ENCODE assay signal across 16 mouse cellular contexts in the genomic region with DNA sequence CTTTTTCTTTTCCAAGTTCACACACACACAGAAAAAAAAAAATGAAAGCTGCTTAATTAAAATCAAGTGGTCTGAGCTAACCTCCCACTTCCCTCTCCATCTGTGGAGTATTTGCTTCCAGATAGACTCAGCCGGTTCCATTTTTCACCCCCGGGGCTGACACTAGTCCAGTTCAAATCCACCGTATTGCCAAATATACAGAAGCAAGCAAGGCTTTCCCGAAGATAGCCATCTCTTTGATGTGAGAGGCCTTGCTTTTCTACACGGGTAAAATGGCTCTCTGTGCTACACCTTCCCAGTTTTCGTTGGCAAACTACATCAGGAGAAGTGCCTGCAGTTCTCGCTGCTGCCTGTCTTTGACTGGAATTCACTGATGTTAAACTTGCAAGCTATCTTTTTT.
DNase-seq lines count a peak whose midpoint lies in the region; ATAC-seq and TF ChIP-seq lines count a peak whose summit lies in the region.
"Had no signal": no experiment of that assay in that cellular context is flagged by ENCODE, and none has a peak within 500 bp of the region (broad histone marks: within the 10 kb centered on the region; RNA-seq: fewer than 3 reads in every experiment).

No protein-coding gene starts in this region.

- no peaks in the 10 kb centered on the region for H3K27me3 ChIP-seq in hindbrain, embryonic 15.5 days
- no peaks in the 10 kb centered on the region for H3K27me3 ChIP-seq in hindbrain, embryonic 14.5 days (ENCODE audit: control insufficient read depth, insufficient read depth, low read length)
- H3K27me3 ChIP-seq in midbrain, postnatal 0 days (ENCODE audit: insufficient read depth, low read length): no peaks in the 10 kb centered on the region
- no peaks in the 10 kb centered on the region for H3K27me3 ChIP-seq in midbrain, embryonic 15.5 days (replicated peaks)
- H3K27me3 ChIP-seq: embryonic facial prominence, embryonic 12.5 days; heart, embryonic 13.5 days; hindbrain, embryonic 12.5 days; neural tube, embryonic 15.5 days had no signal

- H3K4me3 ChIP-seq in hindbrain, embryonic 15.5 days: no peak overlapping the region
- H3K4me3 ChIP-seq in hindbrain, embryonic 14.5 days (replicated peaks; ENCODE audit: low read length): no peak overlapping the region
- H3K4me3 ChIP-seq in midbrain, postnatal 0 days (ENCODE audit: low read depth, low read length): no peak overlapping the region
- H3K4me3 ChIP-seq in midbrain, embryonic 15.5 days: no peak overlapping the region
- H3K4me3 ChIP-seq: embryonic facial prominence, embryonic 12.5 days; heart, embryonic 13.5 days; hindbrain, embryonic 12.5 days; neural tube, embryonic 15.5 days had no signal

- WGBS in hindbrain, embryonic 15.5 days: 76% methylated on average over 7 of the region's 7 CpGs
- 79% methylated on average over 7 of the region's 7 CpGs for WGBS in hindbrain, embryonic 14.5 days
- WGBS in midbrain, postnatal 0 days: 61% methylated on average over 7 of the region's 7 CpGs
- WGBS in midbrain, embryonic 15.5 days: 74% methylated on average over 7 of the region's 7 CpGs

- no peak overlapping the region for H3K4me2 ChIP-seq in hindbrain, embryonic 15.5 days
- H3K4me2 ChIP-seq in hindbrain, embryonic 14.5 days (replicated peaks): no peak overlapping the region
- no peak overlapping the region for H3K4me2 ChIP-seq in midbrain, postnatal 0 days (ENCODE audit: low read depth, low read length, poor library complexity, severe bottlenecking)
- H3K4me2 ChIP-seq in midbrain, embryonic 15.5 days: no peak overlapping the region
- H3K4me2 ChIP-seq: embryonic facial prominence, embryonic 12.5 days; heart, embryonic 13.5 days; hindbrain, embryonic 12.5 days; neural tube, embryonic 15.5 days had no signal

- H3K9ac ChIP-seq in hindbrain, embryonic 15.5 days: no peak overlapping the region
- no peak overlapping the region for H3K9ac ChIP-seq in hindbrain, embryonic 14.5 days
- H3K9ac ChIP-seq in midbrain, postnatal 0 days (replicated peaks; ENCODE audit: low read length, poor library complexity, severe bottlenecking): no peak overlapping the region
- H3K9ac ChIP-seq in midbrain, embryonic 15.5 days: no peak overlapping the region
- H3K9ac ChIP-seq: embryonic facial prominence, embryonic 12.5 days; heart, embryonic 13.5 days; hindbrain, embryonic 12.5 days; liver, embryonic 14.5 days; neural tube, embryonic 15.5 days had no signal

- H3K4me1 ChIP-seq in hindbrain, embryonic 15.5 days (replicated peaks): peaks cover 12% of the 10 kb centered on the region
- peaks cover 11% of the 10 kb centered on the region; the same call in 1 of the 2 replicates for H3K4me1 ChIP-seq in hindbrain, embryonic 14.5 days (replicated peaks; ENCODE audit: control insufficient read depth, insufficient read depth, low read length)
- peaks cover 3% of the 10 kb centered on the region; the same call in 1 of the 2 replicates for H3K4me1 ChIP-seq in midbrain, postnatal 0 days (ENCODE audit: insufficient read depth, low read length)
- H3K4me1 ChIP-seq in midbrain, embryonic 15.5 days: peaks cover 15% of the 10 kb centered on the region; the same call in 1 of the 2 replicates
- H3K4me1 ChIP-seq: embryonic facial prominence, embryonic 12.5 days had no signal

- TF ChIP-seq CTCF in midbrain, postnatal 0 days (IDR thresholded peaks at IDR 0.05): no peak

- H3K36me3 ChIP-seq in hindbrain, embryonic 15.5 days: no peaks in the 10 kb centered on the region
- no peaks in the 10 kb centered on the region for H3K36me3 ChIP-seq in hindbrain, embryonic 14.5 days (replicated peaks; ENCODE audit: control insufficient read depth, insufficient read depth)
- H3K36me3 ChIP-seq in midbrain, postnatal 0 days (ENCODE audit: insufficient read depth, low read length): no peaks in the 10 kb centered on the region
- no peaks in the 10 kb centered on the region for H3K36me3 ChIP-seq in midbrain, embryonic 15.5 days (replicated peaks)
- H3K36me3 ChIP-seq: embryonic facial prominence, embryonic 12.5 days; heart, embryonic 13.5 days; hindbrain, embryonic 12.5 days; neural tube, embryonic 15.5 days had no signal

- no peak for DNase-seq in hindbrain, embryonic 14.5 days (ENCODE audit: low spot score)
- peak; percentile 28 for DNase-seq in midbrain, postnatal 0 days (ENCODE audit: low spot score)
- peak; percentile 92 for DNase-seq in cerebellum, adult 9-11 months
- peak; percentile 30 for DNase-seq in gonadal fat pad, adult 2 months (ENCODE audit: low read depth)
- no peak for DNase-seq in heart, postnatal 4 days
- DNase-seq: gastrocnemius, postnatal 25 days; kidney, adult 18-20 months; kidney, postnatal 25 days had no signal

- no peak overlapping the region for H3K27ac ChIP-seq in hindbrain, embryonic 15.5 days (replicated peaks)
- H3K27ac ChIP-seq in hindbrain, embryonic 14.5 days: no peak overlapping the region
- H3K27ac ChIP-seq in midbrain, postnatal 0 days (ENCODE audit: low read depth, low read length): no peak overlapping the region
- no peak overlapping the region for H3K27ac ChIP-seq in midbrain, embryonic 15.5 days
- H3K27ac ChIP-seq: embryonic facial prominence, embryonic 12.5 days; heart, embryonic 13.5 days; hindbrain, embryonic 12.5 days; liver, embryonic 14.5 days; neural tube, embryonic 15.5 days had no signal

- ATAC-seq in hindbrain, embryonic 15.5 days (ENCODE audit: low FRiP score, low read depth): 0 out of 2 replicates have a peak, but pooled peaks have one; percentile 27
- ATAC-seq in hindbrain, embryonic 14.5 days (ENCODE audit: low FRiP score): no peak
- ATAC-seq in midbrain, postnatal 0 days (ENCODE audit: low FRiP score): no peak
- ATAC-seq in midbrain, embryonic 15.5 days (replicated peaks): no peak
- ATAC-seq in monocyte, adult 5-6 weeks (replicated peaks; ENCODE audit: insufficient number of reproducible peaks, low FRiP score, low TSS enrichment, poor library complexity, severe bottlenecking): no peak

- no peaks in the 10 kb centered on the region for H3K9me3 ChIP-seq in hindbrain, embryonic 15.5 days
- H3K9me3 ChIP-seq in hindbrain, embryonic 14.5 days (ENCODE audit: control insufficient read depth, low read length): no peaks in the 10 kb centered on the region
- H3K9me3 ChIP-seq in midbrain, postnatal 0 days (ENCODE audit: low read length): no peaks in the 10 kb centered on the region
- H3K9me3 ChIP-seq in midbrain, embryonic 15.5 days: no peaks in the 10 kb centered on the region
- H3K9me3 ChIP-seq: embryonic facial prominence, embryonic 12.5 days; hindbrain, embryonic 12.5 days; neural tube, embryonic 15.5 days had no signal

Comparison
In these comparisons a context has a peak if more than half of its experiments do, and no peak if none do; other contexts are left out.
1. DNase-seq: peak in midbrain, postnatal 0 days (single experiment), cerebellum, adult 9-11 months (single experiment) and gonadal fat pad, adult 2 months (single experiment); none in hindbrain, embryonic 14.5 days (single experiment) and heart, postnatal 4 days (single experiment).